Mouse (Mus musculus): ENCODE data around the gene Pnpla1. TPM values are rescaled to one million over a fixed set of nuclear protein-coding genes. Genes with fewer than 3 reads are reported as not detected.
A peak's percentile ranks its signal among the peaks of the same experiment; 100 is the strongest.

Gene Pnpla1
- total RNA-seq, 2 experiments from 2014 or later = 0.22 to 0.42 TPM

GRCm38 (mm10) chr17:28915060-28915628 lies 56.9 kb downstream of the Pnpla1 start, which contains the start of gene 4930539E08Rik:
4930539E08Rik (minus strand) TSS chr17:28915324.
- intact Hi-C loops (cut with DNase I) = no loop called here
- no peak for DNase-seq

DNA sequence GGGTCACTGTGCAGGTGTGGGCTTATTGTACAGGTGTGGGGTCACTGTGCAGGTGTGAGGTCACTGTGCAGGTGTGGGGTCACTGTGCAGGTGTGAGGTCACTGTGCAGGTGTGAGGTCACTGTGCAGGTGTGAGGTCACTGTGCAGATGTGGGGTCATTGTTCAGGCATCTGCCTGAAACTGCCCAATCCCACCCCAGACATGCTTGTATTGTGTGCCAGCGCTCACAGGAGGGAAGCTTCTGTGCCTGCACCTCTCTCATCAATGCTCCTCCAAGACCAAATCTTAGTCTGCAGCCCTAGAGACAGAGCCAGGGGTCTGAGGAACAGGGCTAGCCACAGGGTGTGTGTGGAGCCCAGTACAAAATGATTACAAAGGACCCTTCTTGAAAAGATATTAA lies 58.3 kb downstream of the Pnpla1 start:
- intact Hi-C loops (cut with DNase I) = no loop called here

GRCm38 (mm10) chr17:28921086-28921485 lies 62.9 kb downstream of the Pnpla1 start:
- no peak for DNase-seq
- intact Hi-C loops (cut with DNase I) = loop anchor here (10.0 kb wide), 1 partner anchor 156 kb away; the partner anchor contains the start of gene Mapk13

More for the DNA sequence above, 58.3 kb downstream of the Pnpla1 start:
- DNase-seq = no peak

DNA sequence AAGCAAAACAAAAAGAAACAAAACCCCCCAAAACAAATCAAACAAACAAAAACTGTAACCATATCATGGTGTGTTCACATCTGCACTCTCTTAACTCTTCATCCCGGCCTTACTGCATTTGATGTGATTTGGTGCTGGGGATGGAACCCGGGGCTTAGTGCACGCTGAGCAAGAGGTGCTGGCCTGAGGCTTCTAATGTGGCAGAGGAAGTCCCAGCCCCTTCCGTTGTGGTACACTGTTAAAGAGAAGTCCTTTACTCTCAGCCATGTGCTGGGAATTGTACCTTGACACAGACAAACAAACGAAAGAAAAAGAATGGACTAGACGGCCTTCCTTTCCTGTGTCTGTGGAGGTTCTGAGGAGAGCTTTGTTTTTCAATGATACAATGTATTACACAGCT lies 63.9 kb downstream of the Pnpla1 start:
- no peak for DNase-seq
- intact Hi-C loops (cut with DNase I) = loop anchor here (10.0 kb wide), 1 partner anchor 157 kb away; the partner anchor contains the start of gene Mapk13

- intact Hi-C loops (cut with DNase I) = loop anchor here (5.0 to 10.0 kb wide), 2 partner anchors 43 to 160 kb away; partner anchors contain the start of gene Mapk13
These were observed 66.9 kb downstream of the Pnpla1 start for GRCm38 (mm10) chr17:28924957-28925595.

GRCm38 (mm10) chr17:28926380-28926779 lies 68.2 kb downstream of the Pnpla1 start:
- intact Hi-C loops (cut with DNase I) = loop anchor here (5.0 to 10.0 kb wide), 2 partner anchors 44 to 162 kb away; partner anchors contain the start of gene Mapk13
- DNase-seq = peak; percentile 84

More at GRCm38 (mm10) chr17:28924957-28925595, 66.9 kb downstream of the Pnpla1 start:
- DNase-seq = no peak

DNA sequence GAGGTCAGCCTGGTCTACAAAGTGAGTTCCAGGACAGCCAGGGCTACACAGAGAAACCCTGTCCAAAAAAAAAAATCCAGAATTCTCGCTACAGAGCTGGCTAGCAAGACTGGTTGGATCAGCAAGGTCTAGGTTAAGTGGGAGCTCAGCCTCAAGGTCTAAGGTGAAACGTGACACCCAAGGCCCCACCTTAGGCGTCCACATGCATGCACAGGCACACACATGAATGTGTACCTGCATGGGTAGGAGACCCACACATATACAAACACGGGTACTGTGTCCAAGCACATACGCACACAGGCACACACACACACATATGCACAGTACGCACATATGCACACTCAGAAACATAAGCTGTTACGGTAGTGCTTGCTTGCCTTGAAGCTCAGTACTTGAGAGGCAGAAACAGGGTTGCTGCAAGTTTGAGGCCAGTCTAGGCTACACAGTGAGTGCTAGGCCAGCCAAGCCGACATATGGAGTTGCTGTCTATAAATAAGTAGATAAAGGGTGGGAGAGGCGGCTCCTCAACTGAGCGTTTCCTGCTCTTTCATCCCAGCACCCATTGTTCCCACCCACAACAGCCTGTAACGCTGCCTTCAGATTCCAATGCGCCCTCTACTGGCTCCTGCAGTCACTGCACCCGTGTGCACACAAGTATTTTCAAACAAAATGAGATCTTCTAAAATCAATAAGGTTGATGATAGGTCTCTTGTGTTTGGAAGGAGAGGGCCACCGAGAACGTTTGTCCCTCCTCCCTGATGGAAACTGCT lies 68.8 kb downstream of the Pnpla1 start:
- DNase-seq = peak; percentile 43

GRCm38 (mm10) chr17:28928004-28928403 lies 69.8 kb downstream of the Pnpla1 start:
- intact Hi-C loops (cut with DNase I) = loop anchor here (5.0 to 10.0 kb wide), 2 partner anchors 46 to 163 kb away; partner anchors contain the start of gene Mapk13
- no peak for DNase-seq

More for the DNA sequence above, 68.8 kb downstream of the Pnpla1 start:
- intact Hi-C loops (cut with DNase I) = loop anchor here (5.0 to 10.0 kb wide), 2 partner anchors 45 to 162 kb away; partner anchors contain the start of gene Mapk13

- intact Hi-C loops (cut with DNase I) = loop anchor here (5.0 to 10.0 kb wide), 2 partner anchors 47 to 165 kb away; partner anchors contain the start of gene Mapk13
- no peak for DNase-seq
These were observed 71.2 kb downstream of the Pnpla1 start for GRCm38 (mm10) chr17:28929369-28929768.

- intact Hi-C loops (cut with DNase I) = no loop called here
- DNase-seq = peak; percentile 84
These were observed 72.3 kb downstream of the Pnpla1 start for GRCm38 (mm10) chr17:28930392-28931074.

DNA sequence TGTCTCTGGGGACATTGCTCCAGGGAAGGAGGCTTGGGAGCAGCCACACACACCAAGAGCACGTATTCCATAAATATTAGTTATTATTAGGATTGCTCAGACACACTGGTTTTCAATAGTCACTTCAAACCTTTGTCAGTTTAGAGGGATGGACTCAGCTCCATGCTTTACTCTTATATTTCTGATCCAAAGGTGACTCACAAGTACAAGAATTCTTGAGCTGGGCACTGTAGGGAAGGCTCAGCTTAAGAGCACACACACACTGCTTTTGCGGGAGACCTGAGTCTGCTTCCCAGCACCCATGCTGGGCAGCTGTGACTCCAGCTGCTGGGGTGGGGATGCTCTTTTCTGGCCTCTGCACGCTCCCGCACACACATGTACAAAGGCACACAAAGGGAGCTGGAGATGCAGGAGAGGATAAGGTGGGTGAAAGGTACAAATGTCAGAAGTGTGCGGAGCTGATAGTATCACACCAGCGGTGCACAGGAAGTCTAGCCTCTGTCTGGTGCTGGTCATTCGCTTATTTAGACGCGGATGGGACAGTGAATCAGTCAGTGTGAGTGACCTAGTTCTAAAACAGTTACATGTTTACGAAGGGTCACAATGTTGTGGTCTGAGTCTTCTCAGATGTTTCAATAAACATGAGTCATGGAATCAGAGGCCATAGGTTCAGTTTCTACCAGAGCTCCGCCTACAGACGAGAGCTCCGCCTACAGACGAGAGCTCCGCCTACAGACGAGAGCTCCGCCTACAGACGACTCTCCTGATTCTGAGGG lies 73.4 kb downstream of the Pnpla1 start:
- intact Hi-C loops (cut with DNase I) = no loop called here
- no peak for DNase-seq

GRCm38 (mm10) chr17:28932274-28932673 lies 74.1 kb downstream of the Pnpla1 start:
- intact Hi-C loops (cut with DNase I) = no loop called here
- DNase-seq = no peak

DNA sequence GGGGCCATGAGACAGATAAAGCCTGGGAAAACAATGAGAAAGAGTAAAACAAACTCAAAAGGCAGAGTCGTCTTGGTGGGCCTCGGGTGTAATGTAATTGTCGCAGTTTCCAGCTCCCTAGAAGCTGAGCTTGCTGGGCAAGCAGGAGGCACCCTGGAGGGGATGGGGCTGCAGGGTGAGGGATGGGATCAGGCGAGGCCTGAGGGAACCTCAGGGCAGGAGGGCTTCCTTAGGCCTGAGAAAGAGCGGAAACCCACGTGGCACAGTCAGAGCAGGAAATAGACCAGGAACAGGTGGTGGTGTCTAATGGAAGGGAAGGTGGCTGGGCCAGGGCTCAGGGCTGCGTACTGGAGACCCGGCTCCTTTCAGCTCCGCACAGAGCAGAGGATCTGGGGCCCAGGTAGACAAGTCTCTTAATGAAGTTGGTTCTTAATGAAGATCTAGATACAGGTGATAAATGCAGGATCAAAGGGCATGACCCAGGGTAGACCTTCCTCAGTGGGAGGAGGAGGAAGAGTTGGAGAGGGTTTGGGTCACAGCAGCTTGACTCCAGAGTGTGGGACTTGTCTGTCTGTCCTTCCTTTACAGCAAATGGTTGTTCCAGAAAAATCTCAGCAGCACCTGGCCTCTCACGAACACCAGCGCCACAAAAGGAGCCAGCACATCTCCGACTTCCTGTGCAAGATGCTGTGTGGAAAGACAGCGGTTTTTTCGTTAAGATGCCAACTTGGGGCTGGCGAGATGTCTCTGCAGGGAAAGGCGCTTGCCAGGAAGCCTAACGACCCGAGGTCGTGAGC lies 76.1 kb downstream of the Pnpla1 start:
- no peak for DNase-seq
- intact Hi-C loops (cut with DNase I) = no loop called here

- intact Hi-C loops (cut with DNase I) = no loop called here
- no peak for DNase-seq
These were observed 77.9 kb downstream of the Pnpla1 start for GRCm38 (mm10) chr17:28936133-28936532.

GRCm38 (mm10) chr17:28936622-28937345 lies 78.6 kb downstream of the Pnpla1 start:
- intact Hi-C loops (cut with DNase I) = no loop called here
- peak; percentile 64 for DNase-seq

Data from left cerebral cortex, postnatal 4 days (tissue).